Mouse (Mus musculus) MEL (cell line): ENCODE data around the gene Ncmap. TPM values are rescaled to one million over a fixed set of nuclear protein-coding genes. Genes with fewer than 3 reads are reported as not detected.
A peak's percentile ranks its signal among the peaks of the same experiment; 100 is the strongest.

ENCODE experiments used
- DNase-seq: peaks from one replicate; pipeline ENCODE4 v3.0.0; 2011; ENCODE audit warnings: low read depth, low spot score
- H3K27ac ChIP-seq: 2 replicates; pipeline ENCODE4 v1.5.1; 2012; ENCODE audit warnings: low read depth, mild to moderate bottlenecking, control low read depth, low read length, moderate library complexity; ENCODE audit not compliant: control insufficient read depth
- H3K27me3 ChIP-seq, 2 experiments: fragments of 150-350 bp in 1 of 2; sonication (generic) in 1 of 2; 2 replicates each; pipeline ENCODE4 v1.6.1; 2012; ENCODE audit warnings: low read length in 2 of 2, mild to moderate bottlenecking in 2 of 2, improper control_type of control experiment in 1 of 2, moderate library complexity in 1 of 2; ENCODE audit not compliant: insufficient read depth in 2 of 2, control insufficient read depth in 1 of 2
- H3K36me3 ChIP-seq, 2 experiments: 2 replicates each; pipeline ENCODE4 v1.6.1; 2012 to 2014; ENCODE audit warnings: low read length in 2 of 2, improper control_type of control experiment in 1 of 2, inconsistent platforms in 1 of 2, mild to moderate bottlenecking in 1 of 2; ENCODE audit not compliant: insufficient read depth in 2 of 2, control insufficient read depth in 1 of 2
- H3K4me1 ChIP-seq, 2 experiments: fragments of 150-350 bp in 1 of 2; sonication (generic) in 1 of 2; 2 replicates each; pipeline ENCODE4 v1.6.1; 2012; ENCODE audit warnings: low read length in 2 of 2, improper control_type of control experiment in 1 of 2, mild to moderate bottlenecking in 1 of 2; ENCODE audit not compliant: insufficient read depth in 2 of 2, control insufficient read depth in 1 of 2
- H3K4me3 ChIP-seq, 2 experiments: fragments of 150-350 bp in 1 of 2; sonication (generic) in 1 of 2; 2 replicates each; pipeline ENCODE4 v1.5.1; 2012; ENCODE audit warnings: low read depth in 2 of 2, low read length in 2 of 2, mild to moderate bottlenecking in 2 of 2, moderate library complexity in 2 of 2, control low read depth in 1 of 2, improper control_type of control experiment in 1 of 2; ENCODE audit not compliant: control insufficient read depth in 1 of 2, insufficient read depth in 1 of 2
- H3K79me2 ChIP-seq: 2 replicates; pipeline ENCODE4 v1.6.1; 2012; ENCODE audit warnings: mild to moderate bottlenecking, low read length, moderate library complexity; ENCODE audit not compliant: control insufficient read depth, poor library complexity, insufficient read depth
- H3K9ac ChIP-seq: 2 replicates; pipeline ENCODE4 v1.6.1; 2012; ENCODE audit warnings: low read depth, mild to moderate bottlenecking, control low read depth, low read length, moderate library complexity; ENCODE audit not compliant: control insufficient read depth, poor library complexity, severe bottlenecking
- H3K9me3 ChIP-seq: fragments of 150-350 bp; sonication (generic); replicated peaks from 2 replicates; pipeline ENCODE4 v1.6.1; 2012; ENCODE audit warnings: mild to moderate bottlenecking, low read length, improper control_type of control experiment, moderate library complexity; ENCODE audit not compliant: insufficient read depth
- BHLHE40 ChIP-seq: IDR thresholded peaks from 2 replicates; pipeline ENCODE4 v1.6.1; 2012; ENCODE audit warnings: low read depth, mild to moderate bottlenecking, inconsistent platforms, low read length, improper control_type of control experiment, borderline replicate concordance
- CHD1 ChIP-seq: IDR thresholded peaks from 2 replicates; pipeline ENCODE4 v1.6.1; 2012; ENCODE audit warnings: low read depth, mild to moderate bottlenecking, inconsistent platforms, low read length, improper control_type of control experiment
- CHD2 ChIP-seq: IDR thresholded peaks from 2 replicates; pipeline ENCODE4 v1.6.1; 2011; ENCODE audit warnings: low read length, improper control_type of control experiment
- CTCF ChIP-seq, 3 experiments: IDR thresholded peaks in 2 of 3; conservative IDR thresholded peaks in 1 of 3; 2 replicates each; pipeline ENCODE4 v1.5.1; 2011 to 2012; ENCODE audit warnings: low read length in 3 of 3, low read depth in 2 of 3, mild to moderate bottlenecking in 2 of 3, improper control_type of control experiment in 1 of 3, inconsistent platforms in 1 of 3, mixed read lengths in 1 of 3, moderate library complexity in 1 of 3; ENCODE audit not compliant: control insufficient read depth in 1 of 3, insufficient read depth in 1 of 3, poor library complexity in 1 of 3, severe bottlenecking in 1 of 3
- E2F4 ChIP-seq: IDR thresholded peaks from 2 replicates; pipeline ENCODE4 v1.6.1; 2011; ENCODE audit warnings: low read depth, low read length, improper control_type of control experiment, borderline replicate concordance
- ELF1 ChIP-seq: IDR thresholded peaks from 2 replicates; pipeline ENCODE4 v1.6.1; 2014; ENCODE audit warnings: low read depth, mild to moderate bottlenecking, inconsistent platforms, low read length, improper control_type of control experiment, moderate library complexity
- EP300 ChIP-seq, 2 experiments: IDR thresholded peaks; 2 replicates each; pipeline ENCODE4 v1.6.1; 2011; ENCODE audit warnings: improper control_type of control experiment in 2 of 2, low read length in 2 of 2, low read depth in 1 of 2, mild to moderate bottlenecking in 1 of 2
- ETS1 ChIP-seq: IDR thresholded peaks from 2 replicates; pipeline ENCODE4 v1.6.1; 2012; ENCODE audit warnings: low read depth, mild to moderate bottlenecking, inconsistent platforms, low read length, improper control_type of control experiment, moderate library complexity
- GABPA ChIP-seq: IDR thresholded peaks from 2 replicates; pipeline ENCODE4 v1.6.1; 2012; ENCODE audit warnings: low read depth, mild to moderate bottlenecking, inconsistent platforms, low read length, improper control_type of control experiment, moderate library complexity
- GATA1 ChIP-seq: IDR thresholded peaks from 2 replicates; pipeline ENCODE4 v1.6.1; 2011; ENCODE audit warnings: low read depth, low read length, improper control_type of control experiment
- HCFC1 ChIP-seq: IDR thresholded peaks from 2 replicates; pipeline ENCODE4 v1.6.1; 2012; ENCODE audit warnings: low read depth, mild to moderate bottlenecking, inconsistent platforms, low read length, improper control_type of control experiment, moderate library complexity
- JUND ChIP-seq: IDR thresholded peaks from 2 replicates; pipeline ENCODE4 v1.6.1; 2011; ENCODE audit warnings: low read depth, mild to moderate bottlenecking, improper control_type of control experiment, low read length
- KAT2A ChIP-seq: conservative IDR thresholded peaks from 2 replicates; pipeline ENCODE4 v1.6.1; 2012; ENCODE audit warnings: low read depth, low read length, improper control_type of control experiment, inconsistent platforms
- MAX ChIP-seq: IDR thresholded peaks from 2 replicates; pipeline ENCODE4 v1.6.1; 2011; ENCODE audit warnings: low read length, improper control_type of control experiment
- MAZ ChIP-seq: IDR thresholded peaks from 2 replicates; pipeline ENCODE4 v1.6.1; 2012; ENCODE audit warnings: low read depth, mild to moderate bottlenecking, inconsistent platforms, low read length, improper control_type of control experiment
- MEF2A ChIP-seq: IDR thresholded peaks from 2 replicates; pipeline ENCODE4 v1.6.1; 2014; ENCODE audit warnings: low read depth, mild to moderate bottlenecking, inconsistent platforms, low read length, improper control_type of control experiment; ENCODE audit not compliant: poor library complexity, insufficient replicate concordance, severe bottlenecking; ENCODE audit errors: extremely low read depth
- MXI1 ChIP-seq: IDR thresholded peaks from 2 replicates; pipeline ENCODE4 v1.6.1; 2011; ENCODE audit warnings: mild to moderate bottlenecking, low read depth, low read length, improper control_type of control experiment
- MYB ChIP-seq: IDR thresholded peaks from 2 replicates; pipeline ENCODE4 v1.6.1; 2011; ENCODE audit warnings: mild to moderate bottlenecking, low read depth, low read length, improper control_type of control experiment
- MYC ChIP-seq: IDR thresholded peaks from 2 replicates; pipeline ENCODE4 v1.6.1; 2011; ENCODE audit warnings: low read depth, mild to moderate bottlenecking, low read length, improper control_type of control experiment, moderate library complexity
- NELFE ChIP-seq: IDR thresholded peaks from 2 replicates; pipeline ENCODE4 v1.6.1; 2011; ENCODE audit warnings: low read depth, low read length, improper control_type of control experiment
- NRF1 ChIP-seq: IDR thresholded peaks from 2 replicates; pipeline ENCODE4 v1.6.1; 2014; ENCODE audit warnings: low read depth, mild to moderate bottlenecking, inconsistent platforms, low read length, improper control_type of control experiment, moderate library complexity; ENCODE audit not compliant: poor library complexity, insufficient read depth, severe bottlenecking
- POLR2A ChIP-seq, 2 experiments: IDR thresholded peaks; 2 replicates each; pipeline ENCODE4 v1.6.1; 2011 to 2012; ENCODE audit warnings: low read length in 2 of 2, mild to moderate bottlenecking in 2 of 2, control low read depth in 1 of 2, improper control_type of control experiment in 1 of 2, low read depth in 1 of 2, moderate library complexity in 1 of 2; ENCODE audit not compliant: control insufficient read depth in 1 of 2, insufficient read depth in 1 of 2, poor library complexity in 1 of 2
- POLR2AphosphoS2 ChIP-seq: IDR thresholded peaks from 2 replicates; pipeline ENCODE4 v1.6.1; 2011; ENCODE audit warnings: low read length, improper control_type of control experiment
- POLR2AphosphoS5 ChIP-seq: IDR thresholded peaks from 2 replicates; pipeline ENCODE4 v1.6.1; 2012; ENCODE audit warnings: low read depth, borderline replicate concordance, mild to moderate bottlenecking, inconsistent platforms, low read length, moderate library complexity, mixed read lengths
- RAD21 ChIP-seq: IDR thresholded peaks from 2 replicates; pipeline ENCODE4 v1.6.1; 2011; ENCODE audit warnings: mild to moderate bottlenecking, low read depth, low read length, improper control_type of control experiment
- RCOR1 ChIP-seq: IDR thresholded peaks from 2 replicates; pipeline ENCODE4 v1.6.1; 2012; ENCODE audit warnings: low read depth, mild to moderate bottlenecking, inconsistent platforms, low read length, improper control_type of control experiment
- SIN3A ChIP-seq: IDR thresholded peaks from 2 replicates; pipeline ENCODE4 v1.6.1; 2012; ENCODE audit warnings: low read length, improper control_type of control experiment, inconsistent platforms
- SMC3 ChIP-seq: IDR thresholded peaks from 2 replicates; pipeline ENCODE4 v1.6.1; 2011; ENCODE audit warnings: low read depth, low read length, improper control_type of control experiment
- TAL1 ChIP-seq: IDR thresholded peaks from 2 replicates; pipeline ENCODE4 v1.6.1; 2012; ENCODE audit warnings: mild to moderate bottlenecking, inconsistent platforms, low read length, moderate library complexity, mixed read lengths
- TBP ChIP-seq: IDR thresholded peaks from 2 replicates; pipeline ENCODE4 v1.8.0; 2011; ENCODE audit warnings: low read depth, low read length, improper control_type of control experiment
- TCF12 ChIP-seq: IDR thresholded peaks from 2 replicates; pipeline ENCODE4 v1.6.1; 2014; ENCODE audit warnings: low read depth, mild to moderate bottlenecking, inconsistent platforms, low read length, improper control_type of control experiment, moderate library complexity
- UBTF ChIP-seq: IDR thresholded peaks from 2 replicates; pipeline ENCODE4 v1.6.1; 2012; ENCODE audit warnings: low read depth, mild to moderate bottlenecking, inconsistent platforms, low read length, improper control_type of control experiment, moderate library complexity, borderline replicate concordance; ENCODE audit not compliant: insufficient read depth
- USF1 ChIP-seq: IDR thresholded peaks from 2 replicates; pipeline ENCODE4 v1.6.1; 2014; ENCODE audit warnings: low read depth, mild to moderate bottlenecking, inconsistent platforms, low read length, improper control_type of control experiment, moderate library complexity
- USF2 ChIP-seq, 2 experiments: IDR thresholded peaks; 2 replicates each; pipeline ENCODE4 v1.6.1; 2011 to 2012; ENCODE audit warnings: improper control_type of control experiment in 2 of 2, low read length in 2 of 2, borderline replicate concordance in 1 of 2, inconsistent platforms in 1 of 2, low read depth in 1 of 2, mild to moderate bottlenecking in 1 of 2; ENCODE audit not compliant: insufficient read depth in 1 of 2
- ZC3H11A ChIP-seq: IDR thresholded peaks from 2 replicates; pipeline ENCODE4 v1.6.1; 2012; ENCODE audit warnings: low read depth, mild to moderate bottlenecking, inconsistent platforms, low read length, improper control_type of control experiment
- ZKSCAN1 ChIP-seq: IDR thresholded peaks from 2 replicates; pipeline ENCODE4 v1.6.1; 2012; ENCODE audit warnings: low read depth, mild to moderate bottlenecking, inconsistent platforms, low read length, improper control_type of control experiment, moderate library complexity
- ZMIZ1 ChIP-seq: IDR thresholded peaks from 2 replicates; pipeline ENCODE4 v1.6.1; 2012; ENCODE audit warnings: low read depth, mild to moderate bottlenecking, inconsistent platforms, low read length, improper control_type of control experiment, moderate library complexity
- ZNF384 ChIP-seq: IDR thresholded peaks from 2 replicates; pipeline ENCODE4 v1.6.1; 2012; ENCODE audit warnings: low read depth, mild to moderate bottlenecking, inconsistent platforms, low read length, improper control_type of control experiment
- polyA plus RNA-seq, 2 experiments: library from polyadenylated mRNA; stranded (reverse) in 1 of 2; unstranded in 1 of 2; fragments of >175 nt in 1 of 2; fragments of >200 nt in 1 of 2; gene quantifications; 2 replicates each; pipeline versions ENCODE4 v1.2.1 to v1.2.4; 2012; ENCODE audit warnings: low replicate concordance in 2 of 2, low read depth in 1 of 2; ENCODE audit not compliant: insufficient read length in 2 of 2, insufficient read depth in 1 of 2, missing spikeins in 1 of 2
- total RNA-seq: library from RNA; depleted of rRNA; stranded (reverse); fragments of 300-350 nt; gene quantifications from 2 replicates; pipeline ENCODE4 v1.2.3, GENCODE M21; 2012

Ncmap gene
- total and polyA plus RNA-seq, 3 experiments: 0.08 to 0.22 TPM; not detected in 1

GRCm38 (mm10) chr4:135416367-135416766 is 18.3 kb upstream of the Ncmap start:
- Histone ChIP-seq H3K4me3 (peak overlapping the region in 1 of 2 experiments; percentile 4; a peak in 1 of 4 replicates), H3K27ac (0 out of 2 replicates have a peak overlapping the region, but pooled peaks have one; percentile 15), H3K9ac (0 out of 2 replicates have a peak overlapping the region, but pooled peaks have one; percentile 26), H3K79me2 (no peaks in the 10 kb centered on the region), H3K9me3 (no peaks in the 10 kb centered on the region), H3K27me3 (no peaks in the 10 kb centered on the region), H3K36me3 (peaks cover 0 to 15% of the 10 kb centered on the region in 2 experiments; a peak in 2 of 4 replicates), H3K4me1 (peaks cover 9 to 27% of the 10 kb centered on the region in 2 experiments)
- DNase-seq: peak; percentile 62
- TF ChIP-seq ELF1 (peak; percentile 28; the same call in 1 of the 2 replicates), MAX (no peak), MEF2A (no peak), GABPA (no peak), ZMIZ1 (no peak), EP300 (IDR thresholded peaks at IDR 0.05; ENCODE audit: low read depth in 1 of 2, low read length in 2 of 2) (no peak), POLR2A (IDR thresholded peaks at IDR 0.05; ENCODE audit: control insufficient read depth in 1 of 2, insufficient read depth in 1 of 2, low read depth in 1 of 2, low read length in 2 of 2, poor library complexity in 1 of 2) (no peak), ZC3H11A (no peak), CHD2 (no peak), BHLHE40 (no peak), USF1 (no peak), MYB (no peak), MXI1 (no peak), ZNF384 (peak; percentile 99), RCOR1 (peak; percentile 84), ZKSCAN1 (no peak), MAZ (no peak), UBTF (no peak), NELFE (no peak), POLR2AphosphoS2 (no peak), HCFC1 (peak; percentile 54; the same call in 1 of the 2 replicates), JUND (no peak), USF2 (IDR thresholded peaks at IDR 0.05; ENCODE audit: borderline replicate concordance in 1 of 2, insufficient read depth in 1 of 2, low read depth in 1 of 2, low read length in 2 of 2) (no peak), TCF12 (no peak), CHD1 (no peak), KAT2A (no peak), CTCF (IDR thresholded peaks at IDR 0.05 in 2 of 3, conservative IDR thresholded peaks at IDR 0.05 in 1 of 3; ENCODE audit: control insufficient read depth in 1 of 3, insufficient read depth in 1 of 3, low read depth in 2 of 3, low read length in 3 of 3, poor library complexity in 1 of 3, severe bottlenecking in 1 of 3) (no peak), TAL1 (no peak), SMC3 (no peak), RAD21 (no peak), SIN3A (0 out of 2 replicates have a peak, but pooled peaks have one; percentile 32), GATA1 (peak; percentile 76), ETS1 (peak; percentile 39; the same call in 1 of the 2 replicates), NRF1 (no peak), E2F4 (no peak), TBP (no peak), MYC (no peak), POLR2AphosphoS5 (no peak)
